ENCODE assay signal across 25 mouse cellular contexts in the genomic region with DNA sequence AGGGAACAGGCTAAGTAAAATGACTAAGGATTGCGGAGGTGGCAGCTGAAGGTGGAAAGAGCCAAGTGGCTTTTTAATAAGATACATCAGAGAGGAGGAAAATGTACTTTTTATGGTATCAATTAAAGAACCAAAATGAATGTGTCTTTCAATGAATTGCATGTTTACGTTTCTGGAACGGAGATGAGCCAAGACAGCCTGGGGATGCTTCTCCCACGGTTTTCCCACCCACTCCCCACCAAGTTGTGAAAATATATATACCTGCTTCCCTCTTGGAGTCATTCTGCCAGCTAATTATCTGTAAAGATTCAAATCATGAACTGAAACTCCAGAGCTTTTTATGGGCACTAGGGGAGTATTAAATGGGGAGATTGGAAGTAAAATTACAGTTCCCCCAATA.
A peak's percentile ranks its signal among the peaks of the same experiment; 100 is the strongest.
DNase-seq lines count a peak whose midpoint lies in the region; ATAC-seq and TF ChIP-seq lines count a peak whose summit lies in the region.
"Had no signal": no experiment of that assay in that cellular context is flagged by ENCODE, and none has a peak within 500 bp of the region (broad histone marks: within the 10 kb centered on the region; RNA-seq: fewer than 3 reads in every experiment).

No protein-coding gene starts in this region.

- no peaks in the 10 kb centered on the region for H3K36me3 ChIP-seq in forebrain, postnatal 0 days (ENCODE audit: insufficient read depth)
- no peaks in the 10 kb centered on the region for H3K36me3 ChIP-seq in heart, adult 2 months (ENCODE audit: control insufficient read depth, insufficient read depth, low read length)
- H3K36me3 ChIP-seq: heart, embryonic 12.5 days; hindbrain, embryonic 13.5 days had no signal

- H3K79me2 ChIP-seq in heart, adult 2 months (replicated peaks; ENCODE audit: control insufficient read depth, insufficient read depth, low read length), result no peaks in the 10 kb centered on the region

- ATAC-seq in forebrain, postnatal 0 days, result no peak
- ATAC-seq: forebrain, embryonic 13.5 days; intestine, embryonic 16.5 days; Patski had no signal

- no peak overlapping the region for H3K4me3 ChIP-seq in layer of hippocampus, adult 2 months
- H3K4me3 ChIP-seq in forebrain, postnatal 0 days (ENCODE audit: low read depth, low read length), result no peak overlapping the region
- H3K4me3 ChIP-seq in heart, adult 2 months, result no peak overlapping the region
- H3K4me3 ChIP-seq: forebrain, embryonic 13.5 days; gastrocnemius, adult 2 months; heart, embryonic 12.5 days; hindbrain, embryonic 13.5 days had no signal

- no peak overlapping the region for H3K27ac ChIP-seq in layer of hippocampus, adult 2 months
- H3K27ac ChIP-seq in forebrain, postnatal 0 days (ENCODE audit: low read depth, low read length), result no peak overlapping the region
- no peak overlapping the region for H3K27ac ChIP-seq in heart, adult 2 months
- H3K27ac ChIP-seq: forebrain, embryonic 13.5 days; gastrocnemius, adult 2 months; hindbrain, embryonic 13.5 days; kidney, postnatal 0 days; liver, embryonic 14.5 days had no signal

- H3K9me3 ChIP-seq in forebrain, postnatal 0 days (ENCODE audit: low read length), result no peaks in the 10 kb centered on the region
- H3K9me3 ChIP-seq: forebrain, embryonic 13.5 days; heart, embryonic 12.5 days had no signal

- TF ChIP-seq EP300 in heart, adult 2 months (IDR thresholded peaks at IDR 0.05; ENCODE audit: insufficient read depth, low read depth, low read length), result no peak

- no peaks in the 10 kb centered on the region for H3K4me1 ChIP-seq in forebrain, postnatal 0 days (ENCODE audit: insufficient read depth)
- H3K4me1 ChIP-seq in heart, adult 2 months (ENCODE audit: control insufficient read depth, insufficient read depth, low read length), result no peaks in the 10 kb centered on the region
- H3K4me1 ChIP-seq: forebrain, embryonic 13.5 days; hindbrain, embryonic 13.5 days had no signal

- intact Hi-C loops in heart, adult 2 months (cut with DNase I), result no loop called here

- DNase-seq in layer of hippocampus, adult 9-11 months, result peak; percentile 5
- no peak for DNase-seq in layer of hippocampus, adult 2 months (ENCODE audit: low spot score in 2 of 2)
- peak; percentile 21 for DNase-seq in right cerebral cortex, adult 18-20 months
- DNase-seq in right cerebral cortex, postnatal 14 days, result no peak
- peak; percentile 29 to 32 for DNase-seq in right cerebral cortex, postnatal 10 days (ENCODE audit: low spot score in 2 of 2)
- DNase-seq in forebrain, postnatal 0 days, result no peak
- no peak for DNase-seq in heart, adult 2 months
- DNase-seq: cerebellum, adult 18-20 months; cerebellum, postnatal 10 days; kidney, adult 8-10 months; kidney, postnatal 4 days; liver; lung, adult 2 months; lung, postnatal 14 days; spleen, adult 18-20 months; thymus, adult 18-20 months; thymus, postnatal 25 days had no signal

- no peak overlapping the region for H3K9ac ChIP-seq in forebrain, postnatal 0 days
- no peak overlapping the region for H3K9ac ChIP-seq in heart, adult 2 months (ENCODE audit: low read depth, low read length)
- H3K9ac ChIP-seq: forebrain, embryonic 13.5 days; heart, embryonic 12.5 days; hindbrain, embryonic 13.5 days; liver, embryonic 14.5 days had no signal

- H3K4me2 ChIP-seq in forebrain, postnatal 0 days (ENCODE audit: low read depth), result no peak overlapping the region
- H3K4me2 ChIP-seq: forebrain, embryonic 13.5 days; heart, embryonic 12.5 days; hindbrain, embryonic 13.5 days had no signal

- H3K27me3 ChIP-seq in forebrain, postnatal 0 days (ENCODE audit: insufficient read depth, low read length), result no peaks in the 10 kb centered on the region
- no peaks in the 10 kb centered on the region for H3K27me3 ChIP-seq in heart, adult 2 months (ENCODE audit: control insufficient read depth, insufficient read depth, low read length)
- H3K27me3 ChIP-seq: forebrain, embryonic 13.5 days; heart, embryonic 12.5 days; hindbrain, embryonic 13.5 days; Patski had no signal

- TF ChIP-seq POLR2A in heart, adult 2 months (IDR thresholded peaks at IDR 0.05; ENCODE audit: insufficient read depth, low read depth, low read length), result no peak

- WGBS in forebrain, postnatal 0 days, result 51% methylated on average over 4 of the region's 4 CpGs
- 63% methylated on average over 4 of the region's 4 CpGs for WGBS in heart, adult 2 months

- no peak for TF ChIP-seq CTCF in layer of hippocampus, adult 2 months (conservative IDR thresholded peaks at IDR 0.05)
- no peak for TF ChIP-seq CTCF in forebrain, postnatal 0 days (IDR thresholded peaks at IDR 0.05; ENCODE audit: low read depth)
- TF ChIP-seq CTCF in heart, adult 2 months (IDR thresholded peaks at IDR 0.05), result no peak

Comparison
In these comparisons a context has a peak if more than half of its experiments do, and no peak if none do; other contexts are left out.
1. DNase-seq: peak in layer of hippocampus, adult 9-11 months (single experiment), right cerebral cortex, adult 18-20 months (single experiment) and right cerebral cortex, postnatal 10 days (2 of 2); none in layer of hippocampus, adult 2 months (0 of 2), right cerebral cortex, postnatal 14 days (single experiment), forebrain, postnatal 0 days (single experiment) and heart, adult 2 months (0 of 2).